Mouse (Mus musculus) midbrain, embryonic 13.5 days (tissue): Measurements from ENCODE around the gene Kif2c. TPM values are rescaled to one million over a fixed set of nuclear protein-coding genes. Genes with fewer than 3 reads are reported as not detected.

Experiments
- ATAC-seq: fragments of 200-750 bp; cut with Nextera tagmentation; 2 replicates; pipeline ENCODE4 v1.8.0; 2017; ENCODE audit warnings: mild to moderate bottlenecking, moderate TSS enrichment, moderate library complexity
- H3K27ac ChIP-seq: fragments of 300-500 bp; sonication (generic); 2 replicates; pipeline ENCODE4 v1.5.1; 2015; ENCODE audit warnings: inconsistent platforms, mild to moderate bottlenecking, moderate library complexity
- H3K27me3 ChIP-seq: fragments of 300-500 bp; sonication (generic); 2 replicates; pipeline ENCODE4 v1.6.1; 2015; ENCODE audit warnings: mild to moderate bottlenecking, inconsistent platforms
- H3K36me3 ChIP-seq: fragments of 300-500 bp; sonication (generic); 2 replicates; pipeline ENCODE4 v1.6.1; 2015; ENCODE audit warnings: mild to moderate bottlenecking, inconsistent platforms
- H3K4me1 ChIP-seq: fragments of 300-500 bp; sonication (generic); replicated peaks from 2 replicates; pipeline ENCODE4 v1.6.1; 2015; ENCODE audit warnings: inconsistent platforms
- H3K4me2 ChIP-seq: fragments of 300-500 bp; sonication (generic); replicated peaks from 2 replicates; pipeline ENCODE4 v1.6.1; 2015; ENCODE audit warnings: moderate library complexity, mild to moderate bottlenecking, inconsistent platforms
- H3K4me3 ChIP-seq: fragments of 300-500 bp; sonication (generic); replicated peaks from 2 replicates; pipeline ENCODE4 v1.5.1; 2015; ENCODE audit warnings: mild to moderate bottlenecking, inconsistent platforms
- H3K9ac ChIP-seq: fragments of 300-500 bp; sonication (generic); replicated peaks from 2 replicates; pipeline ENCODE4 v1.6.1; 2015; ENCODE audit warnings: mild to moderate bottlenecking, inconsistent platforms
- H3K9me3 ChIP-seq: fragments of 300-500 bp; sonication (generic); 2 replicates; pipeline ENCODE4 v1.6.1; 2016; ENCODE audit warnings: mild to moderate bottlenecking, inconsistent platforms
- WGBS: fragments of 180-500 bp; shearing (Covaris S2); methylation state at CpG from one replicate; pipeline ENCODE4 v1.1.7; 2015; 5-methylcytosine and 5-hydroxymethylcytosine counted together
- polyA plus RNA-seq: library from polyadenylated mRNA; unstranded; fragments of >200 nt; fragmentation: Nextera tagmentation; extraction: Ambion mirVana; gene quantifications from 2 replicates; pipeline ENCODE4 v1.2.1, GENCODE M21; 2015

Kif2c gene
- polyA plus RNA-seq, 1 experiment from 2014 or later: 29.2 TPM

DNA sequence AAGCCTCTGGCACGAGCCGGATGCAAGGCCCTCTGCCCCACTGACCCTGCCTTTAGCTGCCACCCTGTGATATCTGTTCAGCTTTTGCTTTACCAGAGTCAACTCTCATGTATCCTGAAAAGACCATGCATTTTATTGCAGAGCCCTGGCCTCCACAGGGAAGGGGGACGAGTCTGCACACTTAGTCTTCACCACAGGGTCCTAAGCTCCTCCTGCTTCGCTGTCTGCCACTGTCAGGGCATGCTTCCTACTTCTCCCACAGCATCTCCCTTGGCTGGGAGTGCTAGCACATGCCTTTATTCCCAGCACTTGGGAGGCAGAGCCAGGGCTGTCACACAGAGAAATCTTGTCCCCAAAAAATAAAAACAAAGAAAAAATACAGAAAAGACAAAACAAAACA, 21.3 kb downstream of the Kif2c start:
- 72% methylated on average over 4 of the region's 4 CpGs for WGBS
- no peak for ATAC-seq

DNA sequence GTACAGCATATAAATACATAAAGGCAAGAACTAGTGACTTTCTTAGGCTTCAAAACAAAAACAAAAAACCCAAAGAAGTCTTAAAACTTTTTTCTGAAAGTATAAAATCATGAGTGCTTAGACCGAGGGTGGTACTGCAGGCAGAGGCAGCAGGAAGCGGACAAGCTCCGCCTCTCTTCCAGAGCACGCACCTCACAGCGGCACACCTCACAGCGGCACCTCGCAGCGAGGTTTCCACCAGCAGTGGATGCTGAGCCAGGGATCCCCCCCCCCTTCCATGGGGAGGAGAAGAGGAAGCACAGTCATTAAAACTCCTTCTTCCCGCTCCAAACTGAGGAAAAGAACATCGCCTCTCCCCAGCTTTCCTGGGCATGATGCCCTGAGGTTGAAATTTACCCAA, 22.8 kb downstream of the Kif2c start:
- H3K36me3 ChIP-seq: peaks cover 34% of the 10 kb centered on the region
- WGBS: 86% methylated on average over 10 of the region's 10 CpGs
- H3K9me3 ChIP-seq: no peaks in the 10 kb centered on the region
- ATAC-seq: no peak
- H3K4me3 ChIP-seq: no peak overlapping the region
- no peak overlapping the region for H3K27ac ChIP-seq
- no peaks in the 10 kb centered on the region for H3K27me3 ChIP-seq
- no peak overlapping the region for H3K4me2 ChIP-seq
- no peak overlapping the region for H3K9ac ChIP-seq
- H3K4me1 ChIP-seq: peaks cover 6% of the 10 kb centered on the region

More for the DNA sequence above, 21.3 kb downstream of the Kif2c start:
- no peak overlapping the region for H3K4me2 ChIP-seq
- no peaks in the 10 kb centered on the region for H3K4me1 ChIP-seq
- peaks cover 49% of the 10 kb centered on the region for H3K36me3 ChIP-seq
- no peaks in the 10 kb centered on the region for H3K27me3 ChIP-seq
- H3K27ac ChIP-seq: no peak overlapping the region
- H3K4me3 ChIP-seq: no peak overlapping the region
- no peaks in the 10 kb centered on the region for H3K9me3 ChIP-seq
- no peak overlapping the region for H3K9ac ChIP-seq

DNA sequence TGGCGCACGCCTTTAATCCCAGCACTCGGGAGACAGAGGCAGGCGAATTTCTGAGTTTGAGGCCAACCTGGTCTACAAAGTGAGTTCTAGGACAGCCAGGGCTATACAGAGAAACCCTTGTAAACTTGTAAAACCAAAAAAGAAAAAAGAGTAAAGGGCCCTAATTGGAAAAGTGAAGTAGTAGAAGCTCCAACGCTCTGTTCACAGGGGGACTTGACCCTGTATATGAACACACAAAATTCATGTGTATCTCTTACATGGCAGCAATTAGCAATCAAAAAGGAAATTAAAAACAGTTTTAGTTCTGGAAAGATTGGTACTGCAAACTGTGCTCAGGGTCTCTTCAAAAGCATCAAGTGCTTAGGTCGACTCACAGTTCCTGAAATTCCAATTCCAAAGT, 26.1 kb downstream of the Kif2c start:
- H3K36me3 ChIP-seq: peaks cover 44% of the 10 kb centered on the region
- no peak overlapping the region for H3K9ac ChIP-seq
- peaks cover 27% of the 10 kb centered on the region for H3K4me1 ChIP-seq
- no peaks in the 10 kb centered on the region for H3K9me3 ChIP-seq
- WGBS: 28% methylated on average over 6 of the region's 6 CpGs
- peak overlapping the region; percentile 95 for H3K4me3 ChIP-seq
- H3K27ac ChIP-seq: peak overlapping the region; percentile 92
- no peaks in the 10 kb centered on the region for H3K27me3 ChIP-seq
- ATAC-seq: peak; percentile 1; the same call in 1 of the 2 replicates
- peak overlapping the region; percentile 98 for H3K4me2 ChIP-seq

DNA sequence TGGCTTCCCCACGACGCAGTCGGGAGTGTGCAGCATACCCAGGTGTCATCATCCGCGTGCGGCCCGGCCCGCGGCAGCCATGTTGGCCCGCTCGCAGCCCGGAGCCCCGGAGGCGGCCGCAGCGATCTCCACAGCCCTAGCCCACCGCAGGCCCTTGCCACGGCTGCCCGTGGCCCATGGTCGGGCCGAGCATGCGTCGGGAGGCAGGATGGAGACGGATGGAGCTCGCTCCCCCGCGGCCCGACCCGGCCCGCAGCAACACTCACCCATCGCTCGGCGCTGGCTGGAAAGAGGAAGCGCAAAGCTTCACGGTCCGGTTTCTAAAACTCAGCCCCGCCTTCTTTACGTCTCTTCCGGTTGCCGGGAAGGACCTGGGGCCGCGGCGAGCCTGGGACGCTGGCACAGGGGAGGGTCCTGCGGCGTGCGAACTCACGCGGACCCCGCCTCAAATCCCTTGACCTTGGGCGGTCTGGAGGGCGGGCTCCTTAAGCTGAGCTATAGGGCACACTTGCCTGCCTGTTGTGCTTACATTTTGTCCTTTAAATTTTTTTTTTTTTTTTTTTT, 26.6 kb downstream of the Kif2c start, which contains the start of gene Rps8:
Gene Rps8 (minus strand): TSS at position 452 of the 564 bp plus-strand sequence.
- peaks cover 45% of the 10 kb centered on the region for H3K36me3 ChIP-seq
- WGBS: under 1% methylated on average over 52 of the region's 52 CpGs
- H3K27ac ChIP-seq: peak within 1 kb of the TSS; percentile 92
- H3K9me3 ChIP-seq: no peaks in the 10 kb centered on the region
- H3K4me2 ChIP-seq: peak within 1 kb of the TSS; percentile 98
- peak within 1 kb of the TSS; percentile 98 for H3K9ac ChIP-seq
- H3K4me1 ChIP-seq: peaks cover 27% of the 10 kb centered on the region
- peak within 1 kb of the TSS; percentile 95 for H3K4me3 ChIP-seq
- ATAC-seq: peak; percentile 94
- no peaks in the 10 kb centered on the region for H3K27me3 ChIP-seq

DNA sequence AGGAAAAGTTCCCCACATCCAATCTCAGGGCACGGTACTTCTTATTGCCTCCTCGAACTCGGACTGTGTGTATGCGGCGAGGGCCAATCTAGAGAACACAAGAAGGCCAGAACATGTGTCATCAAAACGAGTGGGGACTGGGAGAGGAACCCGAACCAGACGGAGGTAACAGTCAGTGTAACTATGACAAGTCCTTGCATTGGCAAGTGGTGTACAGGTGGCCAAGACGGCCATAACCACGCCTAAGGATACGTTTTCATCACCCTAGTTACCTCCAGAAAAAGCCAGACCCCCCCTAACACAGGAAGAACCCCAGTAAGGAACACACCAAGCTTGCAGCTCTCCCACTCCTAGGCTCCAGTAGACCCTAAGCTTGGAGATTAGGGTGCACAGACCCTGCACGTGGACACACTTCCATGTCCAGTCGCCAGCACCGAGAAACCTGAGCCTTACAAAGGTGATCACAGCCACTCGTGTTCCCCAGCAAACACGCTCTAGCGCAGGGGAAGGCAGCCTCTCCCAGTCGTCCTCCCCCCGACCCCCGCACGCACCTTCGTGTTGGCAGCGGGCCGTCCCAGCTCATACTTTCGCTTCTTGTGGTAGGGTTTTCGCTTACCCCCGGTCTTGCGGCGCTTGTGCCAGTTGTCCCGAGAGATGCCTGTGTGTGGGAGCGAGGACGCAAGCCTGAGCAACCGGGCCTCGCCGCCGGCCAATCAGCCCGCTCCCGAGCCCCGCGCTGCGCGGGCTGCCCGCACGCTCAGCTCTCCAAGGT, 27.2 kb downstream of the Kif2c start:
- 3% methylated on average over 44 of the region's 44 CpGs for WGBS
- peaks cover 50% of the 10 kb centered on the region for H3K36me3 ChIP-seq

DNA sequence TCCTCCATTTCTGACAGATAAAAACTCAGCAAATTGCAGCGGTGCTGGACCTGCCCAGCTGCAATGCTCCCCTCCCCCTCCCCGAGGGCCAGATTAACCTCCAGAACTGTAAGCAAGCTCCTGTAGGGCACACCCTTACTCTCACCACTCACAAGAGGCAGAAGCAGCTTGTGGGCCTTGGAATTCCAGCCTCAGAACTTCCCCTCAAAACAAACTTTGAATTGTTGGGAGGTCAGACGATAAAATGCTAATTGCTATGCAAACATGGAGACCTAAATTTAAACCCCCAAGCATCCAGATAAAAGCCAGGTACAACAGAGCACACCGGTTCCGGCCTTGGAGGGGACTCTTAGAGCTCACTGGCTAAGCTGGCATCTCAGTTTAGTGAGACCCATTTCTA, 29.7 kb downstream of the Kif2c start:
- Histone ChIP-seq H3K9me3 (no peaks in the 10 kb centered on the region), H3K27me3 (no peaks in the 10 kb centered on the region), H3K4me2 (no peak overlapping the region), H3K9ac (no peak overlapping the region), H3K27ac (no peak overlapping the region), H3K36me3 (peaks cover 63% of the 10 kb centered on the region), H3K4me1 (peaks cover 27% of the 10 kb centered on the region), H3K4me3 (no peak overlapping the region)
- ATAC-seq: no peak
- 91% methylated on average over 5 of the region's 5 CpGs for WGBS

More for the DNA sequence above, 27.2 kb downstream of the Kif2c start:
- peak; percentile 21 for ATAC-seq
- Histone ChIP-seq H3K4me3 (peak overlapping the region; percentile 95), H3K9ac (peak overlapping the region; percentile 98), H3K4me1 (peaks cover 27% of the 10 kb centered on the region), H3K27ac (peak overlapping the region; percentile 92), H3K4me2 (peak overlapping the region; percentile 98), H3K27me3 (no peaks in the 10 kb centered on the region), H3K9me3 (no peaks in the 10 kb centered on the region)

DNA sequence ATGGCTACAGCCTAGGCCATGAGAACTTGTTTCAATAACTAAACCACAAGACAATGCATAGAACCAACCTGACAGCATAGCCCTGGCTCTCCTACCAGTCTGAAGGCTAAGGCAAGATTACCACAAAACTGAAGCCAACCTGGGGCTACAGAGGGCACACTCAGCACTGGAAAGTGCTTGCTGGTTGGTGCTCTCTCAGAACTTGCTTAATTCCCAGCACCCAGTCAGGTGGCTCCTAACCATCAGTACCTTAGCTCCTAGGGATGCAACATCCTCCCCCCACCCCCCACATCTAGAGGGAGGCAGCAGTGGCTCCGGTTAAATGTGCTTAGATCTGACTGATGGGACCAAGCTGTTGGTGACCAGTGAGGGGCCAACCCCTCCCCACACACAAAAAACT, 31.0 kb downstream of the Kif2c start:
- H3K27ac ChIP-seq: no peak overlapping the region
- no peaks in the 10 kb centered on the region for H3K9me3 ChIP-seq
- H3K4me2 ChIP-seq: no peak overlapping the region
- H3K9ac ChIP-seq: no peak overlapping the region
- ATAC-seq: no peak
- peaks cover 27% of the 10 kb centered on the region for H3K4me1 ChIP-seq
- H3K36me3 ChIP-seq: peaks cover 63% of the 10 kb centered on the region
- 90% methylated on average over 1 of the region's 1 CpGs for WGBS
- H3K27me3 ChIP-seq: no peaks in the 10 kb centered on the region
- no peak overlapping the region for H3K4me3 ChIP-seq

DNA sequence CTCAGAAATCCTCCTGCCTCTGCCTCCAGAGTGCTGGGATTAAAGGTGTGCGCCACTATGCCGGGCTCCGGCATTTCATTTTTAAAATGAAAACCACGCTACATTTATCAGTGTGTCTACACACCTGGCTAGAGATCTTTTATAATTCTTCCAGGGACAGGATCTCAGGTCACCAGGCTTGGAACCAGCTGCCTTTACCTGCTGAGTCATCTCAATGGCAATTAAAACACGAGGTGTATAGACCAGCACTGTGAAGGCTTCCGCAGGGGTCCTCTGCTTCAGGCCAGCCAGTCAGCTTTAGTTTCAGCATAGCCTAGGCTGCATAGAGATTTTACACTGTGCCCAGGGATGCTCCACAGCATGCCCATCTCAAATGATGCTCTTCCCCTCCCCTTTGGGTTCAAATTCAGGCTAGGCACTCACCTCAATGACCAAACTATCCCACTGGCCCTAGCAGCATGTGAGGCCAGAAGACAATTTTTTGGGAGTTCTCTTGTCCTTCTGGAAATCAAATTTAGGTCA, 32.2 kb downstream of the Kif2c start:
- H3K4me2 ChIP-seq: no peak overlapping the region
- no peak overlapping the region for H3K9ac ChIP-seq
- no peak overlapping the region for H3K27ac ChIP-seq
- no peak overlapping the region for H3K4me3 ChIP-seq
- H3K9me3 ChIP-seq: no peaks in the 10 kb centered on the region
- no peak for ATAC-seq
- peaks cover 63% of the 10 kb centered on the region for H3K36me3 ChIP-seq
- H3K27me3 ChIP-seq: no peaks in the 10 kb centered on the region
- WGBS: 88% methylated on average over 6 of the region's 6 CpGs
- H3K4me1 ChIP-seq: peaks cover 27% of the 10 kb centered on the region

DNA sequence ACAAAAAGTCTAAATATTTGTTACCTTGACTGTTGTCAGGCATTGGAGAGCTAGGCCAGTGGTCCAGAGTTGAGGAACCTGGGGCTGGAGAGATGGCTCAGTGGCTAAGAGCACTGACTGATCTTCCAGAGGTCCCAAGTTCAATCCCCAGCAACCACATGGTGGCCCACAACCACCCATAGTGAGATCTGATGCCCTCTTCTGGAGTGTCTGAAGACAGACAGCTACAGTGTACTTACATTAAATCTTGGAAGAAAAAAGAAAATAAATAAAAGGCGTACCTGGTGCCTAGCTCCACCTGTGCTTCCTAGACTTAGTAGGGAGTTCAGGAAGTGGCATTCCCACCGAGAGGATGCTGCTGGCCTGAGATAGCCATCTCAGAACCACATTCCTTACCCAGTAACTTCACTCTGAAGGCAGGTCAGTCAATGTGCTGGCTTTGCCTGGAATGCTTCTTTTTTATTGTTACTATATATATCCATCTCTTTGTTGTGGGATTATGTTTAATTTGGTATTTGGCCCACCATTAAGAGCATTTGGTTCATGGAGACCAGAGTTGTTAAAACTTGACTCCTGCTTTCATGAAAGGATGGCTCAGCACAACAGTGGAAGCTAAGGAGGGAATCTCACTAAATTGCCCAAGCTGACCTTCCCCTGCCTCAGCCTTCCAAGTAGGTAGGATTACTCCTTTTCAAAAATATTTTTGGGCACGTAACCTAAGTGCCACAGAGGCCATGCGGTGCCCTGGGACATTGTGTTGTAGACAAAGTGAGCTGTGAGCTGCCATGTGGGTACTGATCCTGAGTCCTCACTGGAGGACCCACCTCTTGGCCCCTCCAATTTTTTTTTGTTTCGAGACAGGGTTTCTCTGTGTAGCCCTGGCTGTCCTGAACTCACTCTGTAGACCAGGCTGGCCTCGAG, 32.9 kb downstream of the Kif2c start:
- H3K36me3 ChIP-seq: peaks cover 61% of the 10 kb centered on the region

DNA sequence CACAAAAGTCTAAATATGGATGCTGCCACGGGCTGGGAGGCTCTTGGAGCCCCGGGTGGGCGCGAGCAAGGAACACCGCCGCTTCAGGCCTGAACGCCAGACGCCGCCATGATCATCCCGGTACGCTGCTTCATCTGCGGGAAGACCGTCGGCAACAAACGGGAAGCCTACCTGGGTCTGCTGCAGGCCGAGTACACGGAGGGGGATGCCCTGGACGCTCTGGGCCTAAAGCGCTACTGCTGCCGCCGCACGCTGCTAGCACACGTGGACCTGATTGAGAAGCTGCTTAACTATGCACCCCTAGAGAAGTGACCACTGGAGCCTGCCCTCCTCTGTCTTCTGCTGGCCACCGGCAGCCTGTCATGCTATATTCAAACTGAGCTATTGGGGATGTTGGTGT, 33.6 kb downstream of the Kif2c start:
- Histone ChIP-seq H3K27ac (no peak overlapping the region), H3K36me3 (peaks cover 53% of the 10 kb centered on the region), H3K4me3 (no peak overlapping the region), H3K9me3 (no peaks in the 10 kb centered on the region), H3K27me3 (no peaks in the 10 kb centered on the region), H3K9ac (no peak overlapping the region), H3K4me1 (peaks cover 13% of the 10 kb centered on the region), H3K4me2 (no peak overlapping the region)
- 0 out of 2 replicates have a peak, but pooled peaks have one; percentile 31 for ATAC-seq
- WGBS: 70% methylated on average over 24 of the region's 24 CpGs

More for the DNA sequence above, 32.9 kb downstream of the Kif2c start:
- Histone ChIP-seq H3K27me3 (no peaks in the 10 kb centered on the region), H3K9me3 (no peaks in the 10 kb centered on the region), H3K4me2 (no peak overlapping the region), H3K27ac (no peak overlapping the region), H3K9ac (no peak overlapping the region), H3K4me1 (peaks cover 20% of the 10 kb centered on the region), H3K4me3 (no peak overlapping the region)
- no peak for ATAC-seq
- 70% methylated on average over 6 of the region's 6 CpGs for WGBS

DNA sequence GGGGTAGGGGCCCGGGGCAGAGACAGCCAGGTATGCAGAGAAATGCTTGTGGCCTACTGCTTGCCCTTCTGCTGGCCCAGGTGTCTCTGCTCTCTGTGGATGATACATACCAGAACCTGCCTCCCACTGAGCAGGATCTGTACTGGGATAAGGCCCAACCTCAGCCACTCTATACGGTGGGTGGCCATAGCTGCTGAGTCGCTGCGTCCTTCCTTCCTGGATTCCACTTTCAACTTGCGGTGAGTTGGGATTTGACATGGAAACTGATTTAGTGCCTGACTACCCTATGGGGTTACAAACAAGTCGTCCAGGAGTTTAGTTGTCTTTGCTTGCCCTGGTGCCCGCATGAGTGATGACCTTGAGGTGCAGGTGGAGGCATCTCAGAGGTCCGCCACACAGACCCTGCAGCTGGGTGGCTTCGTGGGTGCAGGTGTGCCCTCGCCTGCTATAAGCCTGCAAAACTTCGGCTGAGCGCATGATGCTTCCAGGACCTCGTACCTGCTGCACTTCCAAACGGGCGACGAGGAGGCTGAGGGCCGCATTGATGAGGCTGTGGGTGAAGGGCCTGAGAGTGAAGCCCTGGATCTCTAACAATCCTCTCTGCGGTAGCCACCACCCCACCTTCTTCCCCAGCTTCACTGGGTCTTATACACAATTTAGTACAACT, 34.3 kb downstream of the Kif2c start:
- Histone ChIP-seq H3K27ac (no peak overlapping the region), H3K4me3 (no peak overlapping the region), H3K4me1 (peaks cover 7% of the 10 kb centered on the region; the same call in 1 of the 2 replicates), H3K36me3 (peaks cover 47% of the 10 kb centered on the region), H3K9me3 (no peaks in the 10 kb centered on the region), H3K27me3 (peaks cover under 1% of the 10 kb centered on the region; the same call in 1 of the 2 replicates), H3K4me2 (no peak overlapping the region), H3K9ac (no peak overlapping the region)
- ATAC-seq: no peak
- WGBS: 86% methylated on average over 18 of the region's 18 CpGs
